Mouse (Mus musculus) lung, adult 2 months (tissue): Measurements from ENCODE around the gene Gmds.

Experiments used
- CTCF ChIP-seq: fragments of 200-500 bp; IDR thresholded peaks from 2 replicates; pipeline ENCODE4 v1.5.1; 2011; ENCODE audit warnings: mild to moderate bottlenecking, low read length, control low read depth; ENCODE audit not compliant: insufficient read depth
- POLR2A ChIP-seq: fragments of 200-500 bp; IDR thresholded peaks from 2 replicates; pipeline ENCODE4 v1.6.1; 2011; ENCODE audit warnings: low read depth, mild to moderate bottlenecking, control low read depth, low read length, borderline replicate concordance; ENCODE audit errors: extremely low read depth

DNA sequence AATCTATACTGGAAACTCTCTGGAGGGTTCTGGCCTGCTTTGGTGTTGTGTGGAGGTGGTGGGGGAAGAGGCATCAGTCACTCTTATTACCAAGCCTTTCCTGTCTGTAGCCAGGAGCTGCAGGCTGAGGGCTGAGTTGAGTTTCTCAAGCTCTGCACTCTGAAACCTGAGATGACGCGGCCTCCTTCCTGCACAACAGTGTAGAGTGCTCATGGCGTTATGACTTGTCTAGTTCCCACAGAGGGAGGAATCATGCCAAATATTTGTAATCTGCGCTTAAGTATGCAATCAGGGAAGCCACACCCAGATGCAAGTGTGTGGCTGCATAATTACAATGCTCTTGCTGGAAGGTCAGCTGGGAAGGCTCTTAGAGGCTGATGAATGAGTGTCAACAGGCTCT is 461.5 kb downstream of the Gmds start:
- no peak for TF ChIP-seq POLR2A
- no peak for TF ChIP-seq CTCF
